Mouse (Mus musculus): ENCODE results near the gene Papss1. TPM values are rescaled to one million over a fixed set of nuclear protein-coding genes. Genes with fewer than 3 reads are reported as not detected.

Papss1 gene
- polyA plus RNA-seq, 1 experiment from 2014 or later = 120 TPM

DNA sequence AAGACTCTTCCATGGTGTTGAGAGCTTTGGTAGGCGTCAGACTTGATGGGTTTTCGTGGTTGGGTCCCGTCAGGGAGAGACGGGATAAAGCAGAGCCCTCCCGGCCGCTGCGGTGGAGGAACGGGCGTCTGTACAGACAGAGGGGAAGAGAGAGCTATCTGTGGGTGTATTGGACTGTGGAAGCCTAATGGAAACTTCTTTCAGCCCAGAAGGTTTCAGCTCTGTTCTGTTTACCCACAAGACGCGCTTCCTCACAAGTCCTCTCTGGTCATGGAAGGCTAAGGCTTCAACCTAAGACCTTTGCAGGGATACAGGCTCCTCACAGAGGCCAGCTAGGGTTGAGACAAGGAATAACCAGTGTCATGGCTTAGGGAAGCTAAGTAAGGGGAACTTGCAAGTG lies 36.2 kb downstream of the Papss1 start:
- H3K4me1 ChIP-seq (replicated peaks; ENCODE audit: control insufficient read depth, insufficient read depth, low read length) = peaks cover 7% of the 10 kb centered on the region; the same call in 1 of the 2 replicates
- H3K27me3 ChIP-seq (replicated peaks; ENCODE audit: control insufficient read depth, insufficient read depth, low read length) = no peaks in the 10 kb centered on the region
- no peak overlapping the region for H3K27ac ChIP-seq (ENCODE audit: low read length)
- no peak overlapping the region for H3K9ac ChIP-seq (replicated peaks; ENCODE audit: low read depth, low read length)
- 93% methylated on average over 11 of the region's 11 CpGs for WGBS
- no peak for ATAC-seq
- H3K4me2 ChIP-seq (ENCODE audit: low read length) = no peak overlapping the region
- no peaks in the 10 kb centered on the region for H3K9me3 ChIP-seq (ENCODE audit: control insufficient read depth, low read length)
- no peak overlapping the region for H3K4me3 ChIP-seq (replicated peaks; ENCODE audit: low read length)
- no peaks in the 10 kb centered on the region for H3K36me3 ChIP-seq (ENCODE audit: control insufficient read depth, insufficient read depth)

DNA sequence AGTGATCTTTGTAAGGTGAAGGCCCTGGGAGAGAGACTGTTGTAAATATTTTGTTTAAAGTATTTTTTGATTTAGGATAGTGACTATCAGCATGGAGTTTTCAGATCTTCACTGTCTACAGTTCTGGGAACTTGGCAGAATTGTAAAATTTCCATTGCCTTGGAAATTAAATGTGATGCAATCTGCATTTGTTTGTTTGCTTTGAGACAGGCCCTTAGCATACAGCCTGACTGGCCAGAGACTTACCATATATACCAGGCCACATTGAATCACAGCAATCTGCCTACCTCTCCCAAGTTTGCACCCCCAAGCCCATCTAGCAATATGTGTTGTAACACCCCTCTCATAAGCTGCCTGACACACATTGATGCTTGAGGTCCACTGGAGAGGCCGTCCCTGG lies 36.8 kb downstream of the Papss1 start:
- ATAC-seq = no peak
- Histone ChIP-seq H3K9me3 (ENCODE audit: control insufficient read depth, low read length) (no peaks in the 10 kb centered on the region), H3K27ac (ENCODE audit: low read length) (no peak overlapping the region), H3K4me3 (replicated peaks; ENCODE audit: low read length) (no peak overlapping the region), H3K4me1 (replicated peaks; ENCODE audit: control insufficient read depth, insufficient read depth, low read length) (peaks cover 7% of the 10 kb centered on the region; the same call in 1 of the 2 replicates), H3K36me3 (ENCODE audit: control insufficient read depth, insufficient read depth) (no peaks in the 10 kb centered on the region), H3K4me2 (ENCODE audit: low read length) (no peak overlapping the region), H3K9ac (replicated peaks; ENCODE audit: low read depth, low read length) (no peak overlapping the region), H3K27me3 (replicated peaks; ENCODE audit: control insufficient read depth, insufficient read depth, low read length) (no peaks in the 10 kb centered on the region)
- WGBS = 97% methylated on average over 1 of the region's 1 CpGs

DNA sequence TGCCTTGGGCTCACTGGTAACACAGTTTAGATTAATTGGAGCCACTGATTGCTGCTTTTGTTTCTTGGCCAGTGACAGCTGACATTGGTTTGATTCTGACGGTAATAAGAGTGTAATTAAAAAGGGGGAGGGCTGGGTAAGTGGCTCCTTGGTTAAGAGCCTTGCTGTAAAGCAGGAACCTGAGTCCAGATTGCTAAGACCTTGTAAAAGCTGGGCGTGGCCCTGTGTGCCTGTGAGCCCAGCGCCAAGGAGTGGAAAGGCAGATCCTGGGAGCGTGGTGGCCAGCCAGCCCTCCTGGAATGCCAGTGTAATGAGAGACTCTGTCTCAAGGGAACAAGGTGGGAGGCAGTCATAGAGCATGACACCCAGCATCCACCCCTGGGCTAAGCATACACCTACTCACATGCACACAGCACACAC lies 38.4 kb downstream of the Papss1 start:
- ATAC-seq = peak; percentile 69
- Histone ChIP-seq H3K4me2 (ENCODE audit: low read length) (no peak overlapping the region), H3K36me3 (ENCODE audit: control insufficient read depth, insufficient read depth) (peaks cover 13% of the 10 kb centered on the region), H3K27ac (ENCODE audit: low read length) (no peak overlapping the region), H3K4me1 (replicated peaks; ENCODE audit: control insufficient read depth, insufficient read depth, low read length) (peaks cover 7% of the 10 kb centered on the region; the same call in 1 of the 2 replicates), H3K9me3 (ENCODE audit: control insufficient read depth, low read length) (no peaks in the 10 kb centered on the region), H3K27me3 (replicated peaks; ENCODE audit: control insufficient read depth, insufficient read depth, low read length) (no peaks in the 10 kb centered on the region), H3K9ac (replicated peaks; ENCODE audit: low read depth, low read length) (no peak overlapping the region), H3K4me3 (replicated peaks; ENCODE audit: low read length) (no peak overlapping the region)
- 28% methylated on average over 4 of the region's 4 CpGs for WGBS

DNA sequence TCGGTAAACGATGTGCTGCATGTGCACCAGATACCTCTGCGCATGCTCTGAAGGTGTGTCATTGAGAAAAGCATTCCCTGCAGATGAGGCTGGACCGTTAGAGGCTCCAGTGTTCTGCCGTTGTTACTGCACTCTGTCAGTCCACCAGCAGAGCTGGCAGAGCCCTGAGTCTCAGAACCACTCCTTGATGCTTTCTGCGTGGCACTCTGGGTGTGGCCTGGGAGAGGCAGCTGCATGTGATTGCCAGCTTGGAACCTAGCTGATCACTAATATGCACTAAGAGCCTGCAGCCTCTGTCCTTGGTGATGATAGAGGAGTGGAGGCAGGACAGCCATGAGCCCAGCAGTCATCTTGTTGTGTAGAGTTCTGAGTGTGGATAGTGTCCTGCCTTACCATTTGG lies 43.5 kb downstream of the Papss1 start:
- peaks cover 1% of the 10 kb centered on the region; the same call in 1 of the 2 replicates for H3K4me1 ChIP-seq (replicated peaks; ENCODE audit: control insufficient read depth, insufficient read depth, low read length)
- H3K4me3 ChIP-seq (replicated peaks; ENCODE audit: low read length) = no peak overlapping the region
- H3K9ac ChIP-seq (replicated peaks; ENCODE audit: low read depth, low read length) = no peak overlapping the region
- peaks cover 20% of the 10 kb centered on the region for H3K36me3 ChIP-seq (ENCODE audit: control insufficient read depth, insufficient read depth)
- H3K9me3 ChIP-seq (ENCODE audit: control insufficient read depth, low read length) = no peaks in the 10 kb centered on the region
- H3K4me2 ChIP-seq (ENCODE audit: low read length) = no peak overlapping the region
- ATAC-seq = no peak
- H3K27ac ChIP-seq (ENCODE audit: low read length) = no peak overlapping the region
- no peaks in the 10 kb centered on the region for H3K27me3 ChIP-seq (replicated peaks; ENCODE audit: control insufficient read depth, insufficient read depth, low read length)
- 96% methylated on average over 6 of the region's 6 CpGs for WGBS

DNA sequence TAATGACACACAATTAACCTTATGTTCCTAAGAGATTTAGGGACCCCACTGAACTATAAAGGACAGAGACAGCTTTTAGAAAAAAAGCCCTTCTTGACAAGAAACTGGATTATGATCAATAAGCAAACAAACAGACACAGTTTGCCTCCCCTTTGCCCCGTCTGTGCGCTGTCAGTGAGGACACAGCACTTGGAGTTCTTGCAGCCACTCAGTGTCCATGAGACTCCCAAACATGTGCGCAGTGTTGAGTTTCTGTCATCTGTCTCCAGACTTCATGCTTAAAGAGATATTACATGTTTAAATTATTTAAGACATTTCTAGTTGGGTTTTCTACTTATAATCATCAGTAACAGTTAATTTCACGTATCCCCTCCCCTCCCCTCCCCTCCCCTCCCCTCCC lies 45.1 kb downstream of the Papss1 start:
- WGBS = 89% methylated on average over 4 of the region's 4 CpGs
- ATAC-seq = no peak
- no peak overlapping the region for H3K9ac ChIP-seq (replicated peaks; ENCODE audit: low read depth, low read length)

DNA sequence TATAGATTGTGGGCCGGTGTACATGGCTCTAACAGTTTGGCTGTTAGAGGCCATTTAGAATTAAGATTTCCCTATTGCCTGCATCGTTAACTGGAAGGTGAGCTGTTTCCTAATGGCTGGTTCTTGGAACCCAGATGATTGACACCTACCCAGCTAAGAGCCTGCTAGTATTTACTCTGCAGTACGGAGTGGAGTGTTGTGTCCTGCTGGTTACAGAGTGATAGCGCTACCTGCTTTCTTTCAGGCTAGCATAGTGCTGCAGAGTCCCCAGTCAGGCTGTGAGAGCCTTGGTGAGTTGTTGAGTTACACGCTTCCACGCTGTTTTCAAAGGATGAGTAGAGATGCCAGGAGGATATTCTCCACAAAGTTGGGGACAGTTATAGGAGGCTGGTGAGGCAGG lies 46.0 kb downstream of the Papss1 start:
- 75% methylated on average over 6 of the region's 6 CpGs for WGBS
- Histone ChIP-seq H3K27ac (ENCODE audit: low read length) (no peak overlapping the region), H3K4me3 (replicated peaks; ENCODE audit: low read length) (no peak overlapping the region), H3K4me2 (ENCODE audit: low read length) (no peak overlapping the region), H3K4me1 (replicated peaks; ENCODE audit: control insufficient read depth, insufficient read depth, low read length) (no peaks in the 10 kb centered on the region), H3K9ac (replicated peaks; ENCODE audit: low read depth, low read length) (no peak overlapping the region), H3K36me3 (ENCODE audit: control insufficient read depth, insufficient read depth) (peaks cover 20% of the 10 kb centered on the region), H3K9me3 (ENCODE audit: control insufficient read depth, low read length) (no peaks in the 10 kb centered on the region), H3K27me3 (replicated peaks; ENCODE audit: control insufficient read depth, insufficient read depth, low read length) (no peaks in the 10 kb centered on the region)
- ATAC-seq = no peak

More for the DNA sequence above, 45.1 kb downstream of the Papss1 start:
- no peaks in the 10 kb centered on the region for H3K9me3 ChIP-seq (ENCODE audit: control insufficient read depth, low read length)
- no peak overlapping the region for H3K27ac ChIP-seq (ENCODE audit: low read length)
- H3K4me3 ChIP-seq (replicated peaks; ENCODE audit: low read length) = no peak overlapping the region
- no peak overlapping the region for H3K4me2 ChIP-seq (ENCODE audit: low read length)
- H3K4me1 ChIP-seq (replicated peaks; ENCODE audit: control insufficient read depth, insufficient read depth, low read length) = no peaks in the 10 kb centered on the region
- H3K36me3 ChIP-seq (ENCODE audit: control insufficient read depth, insufficient read depth) = peaks cover 20% of the 10 kb centered on the region
- no peaks in the 10 kb centered on the region for H3K27me3 ChIP-seq (replicated peaks; ENCODE audit: control insufficient read depth, insufficient read depth, low read length)

DNA sequence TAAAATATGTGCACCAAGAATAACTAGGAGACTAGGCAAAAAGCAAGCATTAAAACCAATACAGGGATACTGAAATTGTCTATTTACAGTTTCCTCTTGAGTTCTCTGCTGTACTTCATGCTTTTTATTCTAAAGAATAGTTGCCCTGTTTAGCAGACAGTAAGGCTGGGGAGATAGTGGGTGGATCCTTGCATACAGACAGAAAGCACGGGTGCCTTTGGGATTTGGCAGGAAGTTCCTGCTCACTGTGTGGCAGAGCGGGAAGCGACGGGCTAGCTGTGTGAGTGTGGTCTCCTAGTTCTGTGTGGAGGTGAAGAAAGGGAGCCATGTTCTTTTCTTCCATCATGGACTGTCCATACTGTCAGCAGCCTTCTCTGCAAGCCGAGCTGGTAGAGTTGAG lies 48.3 kb downstream of the Papss1 start:
- H3K4me1 ChIP-seq (replicated peaks; ENCODE audit: control insufficient read depth, insufficient read depth, low read length) = no peaks in the 10 kb centered on the region
- no peak for ATAC-seq
- no peak overlapping the region for H3K4me3 ChIP-seq (replicated peaks; ENCODE audit: low read length)
- no peaks in the 10 kb centered on the region for H3K27me3 ChIP-seq (replicated peaks; ENCODE audit: control insufficient read depth, insufficient read depth, low read length)
- H3K27ac ChIP-seq (ENCODE audit: low read length) = no peak overlapping the region
- WGBS = 82% methylated on average over 5 of the region's 5 CpGs
- H3K9me3 ChIP-seq (ENCODE audit: control insufficient read depth, low read length) = no peaks in the 10 kb centered on the region
- H3K4me2 ChIP-seq (ENCODE audit: low read length) = no peak overlapping the region
- H3K36me3 ChIP-seq (ENCODE audit: control insufficient read depth, insufficient read depth) = peaks cover 8% of the 10 kb centered on the region
- no peak overlapping the region for H3K9ac ChIP-seq (replicated peaks; ENCODE audit: low read depth, low read length)

DNA sequence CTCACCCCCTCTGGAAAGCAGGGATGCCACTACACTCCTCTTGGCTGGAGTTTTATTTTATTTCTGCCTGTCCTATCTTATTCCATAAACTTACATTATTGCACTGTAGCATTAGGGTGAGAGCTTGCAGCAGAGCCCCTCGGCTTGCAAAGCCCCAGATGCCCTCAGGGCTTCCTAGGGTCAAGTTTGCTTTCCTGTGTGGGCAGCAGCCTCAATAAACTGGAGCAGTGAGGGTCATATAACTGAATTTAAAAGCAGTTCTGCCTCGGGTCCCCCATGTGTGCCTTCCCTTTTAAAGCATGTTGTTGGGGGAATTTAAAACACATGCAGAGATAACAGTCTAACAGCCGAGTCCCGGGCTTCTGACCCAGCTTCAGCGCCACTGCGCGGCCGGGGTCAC lies 49.5 kb downstream of the Papss1 start:
- H3K9ac ChIP-seq (replicated peaks; ENCODE audit: low read depth, low read length) = no peak overlapping the region
- no peaks in the 10 kb centered on the region for H3K9me3 ChIP-seq (ENCODE audit: control insufficient read depth, low read length)
- H3K4me2 ChIP-seq (ENCODE audit: low read length) = no peak overlapping the region
- no peaks in the 10 kb centered on the region for H3K27me3 ChIP-seq (replicated peaks; ENCODE audit: control insufficient read depth, insufficient read depth, low read length)
- peaks cover 6% of the 10 kb centered on the region for H3K36me3 ChIP-seq (ENCODE audit: control insufficient read depth, insufficient read depth)
- H3K4me3 ChIP-seq (replicated peaks; ENCODE audit: low read length) = no peak overlapping the region
- no peak overlapping the region for H3K27ac ChIP-seq (ENCODE audit: low read length)
- WGBS = 88% methylated on average over 8 of the region's 8 CpGs
- no peak for ATAC-seq
- H3K4me1 ChIP-seq (replicated peaks; ENCODE audit: control insufficient read depth, insufficient read depth, low read length) = no peaks in the 10 kb centered on the region

DNA sequence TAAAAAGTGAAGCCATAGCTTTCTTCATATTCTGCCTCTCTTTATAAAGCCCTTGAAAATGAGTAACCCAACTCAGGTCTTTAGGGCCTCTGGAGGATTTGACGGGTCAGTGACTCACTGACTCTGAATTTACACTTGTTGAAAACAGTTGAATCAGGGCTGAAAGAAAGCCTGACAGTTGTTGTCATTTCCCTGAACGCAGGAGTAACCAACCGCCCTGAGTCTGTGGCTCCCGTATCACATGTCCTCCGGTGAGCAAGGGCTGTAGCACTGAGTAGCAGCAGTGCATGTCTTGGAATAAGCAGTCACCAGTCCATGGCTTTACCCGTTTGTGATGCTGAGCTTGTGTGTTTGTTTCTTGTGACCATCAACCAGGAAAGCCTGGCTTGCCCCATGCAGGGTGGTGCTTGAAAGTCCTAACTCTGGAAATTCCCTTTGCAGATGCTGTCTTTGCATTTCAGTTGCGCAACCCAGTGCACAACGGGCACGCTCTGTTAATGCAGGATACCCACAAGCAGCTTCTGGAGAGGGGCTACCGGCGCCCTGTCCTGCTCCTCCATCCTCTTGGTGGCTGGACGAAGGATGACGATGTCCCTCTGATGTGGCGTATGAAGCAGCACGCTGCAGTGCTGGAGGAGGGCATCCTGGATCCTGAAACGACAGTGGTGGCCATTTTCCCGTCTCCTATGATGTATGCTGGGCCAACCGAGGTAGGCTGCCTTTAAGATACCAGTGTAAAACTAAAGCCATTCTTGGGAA lies 54.2 kb downstream of the Papss1 start:
- 94% methylated on average over 18 of the region's 18 CpGs for WGBS
- no peak overlapping the region for H3K4me3 ChIP-seq (replicated peaks; ENCODE audit: low read length)
- H3K27ac ChIP-seq (ENCODE audit: low read length) = no peak overlapping the region
- ATAC-seq = no peak
- H3K9me3 ChIP-seq (ENCODE audit: control insufficient read depth, low read length) = no peaks in the 10 kb centered on the region
- H3K4me1 ChIP-seq (replicated peaks; ENCODE audit: control insufficient read depth, insufficient read depth, low read length) = no peaks in the 10 kb centered on the region
- no peak overlapping the region for H3K4me2 ChIP-seq (ENCODE audit: low read length)
- H3K36me3 ChIP-seq (ENCODE audit: control insufficient read depth, insufficient read depth) = peaks cover 5% of the 10 kb centered on the region
- no peaks in the 10 kb centered on the region for H3K27me3 ChIP-seq (replicated peaks; ENCODE audit: control insufficient read depth, insufficient read depth, low read length)
- no peak overlapping the region for H3K9ac ChIP-seq (replicated peaks; ENCODE audit: low read depth, low read length)
